Mouse (Mus musculus) G1E (cell line): ENCODE results near the gene Arrb1.

Source experiments
- CTCF ChIP-seq: IDR thresholded peaks from 2 replicates; pipeline ENCODE4 v1.5.1; 2012; ENCODE audit warnings: low read depth, low read length, inconsistent platforms, mixed read lengths
- GATA1 ChIP-seq: IDR thresholded peaks from 2 replicates; pipeline ENCODE4 v1.6.1; 2012; ENCODE audit warnings: borderline replicate concordance, low read length, inconsistent platforms, mixed read lengths
- GATA2 ChIP-seq: IDR thresholded peaks from 2 replicates; pipeline ENCODE4 v1.6.1; 2012; ENCODE audit warnings: low read depth, low read length, inconsistent platforms, borderline replicate concordance
- POLR2AphosphoS5 ChIP-seq: IDR thresholded peaks from 2 replicates; pipeline ENCODE4 v1.6.1; 2012; ENCODE audit warnings: low read depth, low read length, inconsistent platforms; ENCODE audit not compliant: insufficient replicate concordance
- TAL1 ChIP-seq: conservative IDR thresholded peaks from 2 replicates; pipeline ENCODE4 v1.6.1; 2012; ENCODE audit warnings: low read depth, low read length, inconsistent platforms, mixed read lengths

GRCm38 (mm10) chr7:99633966-99634665 lies 98.8 kb downstream of the Arrb1 start:
- TF ChIP-seq CTCF (no peak), GATA1 (no peak), TAL1 (no peak), POLR2AphosphoS5 (no peak), GATA2 (no peak)
